Mouse (Mus musculus): ENCODE data around the gene Scml4. TPM values are rescaled to one million over a fixed set of nuclear protein-coding genes. Genes with fewer than 3 reads are reported as not detected.

Scml4 gene
- total RNA-seq, 2 experiments from 2014 or later: 7.7 to 8.4 TPM

DNA sequence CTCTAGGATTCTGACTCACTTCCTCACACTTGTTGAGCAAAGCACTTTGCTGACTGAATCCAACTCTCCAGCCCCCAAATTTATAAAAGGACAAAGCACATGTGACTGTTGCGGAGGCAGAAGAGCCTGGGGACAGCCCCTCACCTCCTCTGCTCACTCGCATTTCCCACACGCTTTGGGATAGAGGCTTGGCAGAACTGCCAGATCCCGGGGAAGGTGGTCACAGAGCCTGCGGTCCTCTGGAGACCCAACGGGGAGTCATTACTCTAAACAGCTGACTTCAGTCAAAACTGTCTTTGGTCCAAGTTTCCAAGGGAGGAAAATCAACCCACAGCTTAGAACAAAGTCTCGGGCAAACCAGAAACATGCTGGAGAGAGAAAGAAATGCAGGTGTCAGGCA, 79.5 kb downstream of the Scml4 start:
- intact Hi-C loops (cut with DNase I): no loop called here
- no peak for DNase-seq (ENCODE audit: extremely low spot score in 1 of 2, low spot score in 2 of 2)

DNA sequence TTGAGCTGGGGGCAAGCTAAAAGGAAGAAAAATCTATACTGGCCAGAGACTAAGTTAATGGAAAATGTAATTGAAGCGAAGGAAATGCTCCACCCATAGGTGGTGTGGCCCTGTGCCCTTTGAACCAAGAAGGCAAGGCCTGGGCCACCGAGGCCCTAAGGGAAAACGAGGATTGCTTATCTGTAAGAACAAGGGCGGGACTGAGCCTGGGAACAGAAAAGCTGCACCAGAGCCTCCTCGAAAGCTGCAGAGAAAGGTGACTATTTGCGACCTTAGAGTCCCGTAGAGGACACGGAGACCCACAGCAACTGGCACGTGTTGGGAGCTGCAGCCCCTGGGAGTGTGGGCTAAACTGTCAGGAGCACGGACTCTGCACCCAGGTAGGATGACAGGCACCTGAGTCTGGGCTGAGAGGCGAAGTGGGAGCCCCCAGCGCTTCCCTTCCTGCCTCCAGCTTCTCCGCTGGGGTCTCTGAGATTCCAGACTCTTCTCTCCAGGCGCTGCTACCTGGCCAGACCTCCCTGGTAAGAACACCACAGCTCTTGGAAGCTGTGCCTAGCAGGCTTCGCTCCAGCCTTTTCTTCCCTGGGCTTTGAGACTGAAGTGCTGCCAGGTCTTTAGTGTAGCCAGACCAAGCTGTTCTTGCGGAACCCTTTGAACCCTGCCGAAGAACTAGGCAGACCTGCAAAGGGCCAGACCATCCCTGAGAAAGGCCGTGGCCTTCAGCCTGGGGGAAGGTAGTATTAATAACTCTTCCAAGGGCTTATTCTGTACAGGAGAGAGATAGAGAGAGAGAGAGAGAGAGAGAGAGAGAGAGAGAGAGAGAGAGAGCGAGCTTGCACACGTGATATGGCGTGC, 80.3 kb downstream of the Scml4 start:
- intact Hi-C loops (cut with DNase I): no loop called here

DNA sequence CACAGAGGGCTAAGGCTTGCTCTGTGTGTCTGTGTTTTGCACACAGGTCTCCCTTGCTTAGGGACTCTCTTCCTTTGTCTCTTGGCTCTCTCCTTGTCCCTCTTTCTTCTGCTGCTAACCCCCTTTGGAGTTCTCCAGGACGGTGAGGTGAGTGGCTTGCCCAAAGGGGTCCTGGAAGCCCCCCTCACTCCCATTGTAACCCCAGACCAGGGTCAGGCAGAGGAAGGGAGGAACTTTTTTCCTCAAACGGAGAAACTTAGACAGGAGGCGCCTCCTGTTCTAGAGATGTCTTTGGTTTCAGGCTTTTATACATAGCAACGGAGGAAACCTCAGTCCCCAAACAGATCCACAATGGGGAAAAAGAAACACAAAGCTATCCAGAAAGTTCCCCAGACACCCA, 81.1 kb downstream of the Scml4 start:
- no peak for DNase-seq (ENCODE audit: extremely low spot score in 1 of 2, low spot score in 2 of 2)
- intact Hi-C loops (cut with DNase I): no loop called here

More for the DNA sequence above, 80.3 kb downstream of the Scml4 start:
- DNase-seq (ENCODE audit: extremely low spot score in 1 of 2, low spot score in 2 of 2): peak in 1 of 2 experiments; percentile 34

DNA sequence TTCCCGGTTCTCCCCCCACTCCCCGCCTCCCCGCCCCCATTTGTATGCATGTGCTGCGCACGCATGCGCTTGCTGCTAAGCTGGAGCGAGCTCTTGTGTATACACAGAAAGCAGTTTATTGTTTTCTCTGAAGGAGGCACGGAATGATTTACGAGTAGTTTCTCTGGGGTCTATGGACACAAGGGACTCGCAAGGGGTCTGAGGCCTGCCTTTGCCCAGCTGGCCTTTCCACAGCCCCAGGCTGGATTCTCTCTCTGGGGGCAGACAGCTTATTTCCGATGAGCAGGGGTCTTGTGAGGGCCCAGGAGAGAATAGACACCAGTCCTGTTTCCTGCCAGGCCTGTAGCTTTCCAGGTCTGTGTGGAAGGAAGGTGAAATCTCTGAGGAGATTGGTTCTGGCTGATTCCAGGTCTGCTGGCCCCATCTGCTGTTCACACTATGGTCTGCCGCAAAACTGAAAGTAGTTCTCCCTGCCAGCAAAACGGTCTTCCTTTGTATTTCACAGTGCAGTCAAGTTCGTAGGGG, 81.6 kb downstream of the Scml4 start:
- peak; percentile 59 to 69 for DNase-seq (ENCODE audit: extremely low spot score in 1 of 2, low spot score in 2 of 2)
- intact Hi-C loops (cut with DNase I): loop anchor here (2.0 kb wide), 1 partner anchor 99 kb away; no protein-coding TSS in a partner anchor

DNA sequence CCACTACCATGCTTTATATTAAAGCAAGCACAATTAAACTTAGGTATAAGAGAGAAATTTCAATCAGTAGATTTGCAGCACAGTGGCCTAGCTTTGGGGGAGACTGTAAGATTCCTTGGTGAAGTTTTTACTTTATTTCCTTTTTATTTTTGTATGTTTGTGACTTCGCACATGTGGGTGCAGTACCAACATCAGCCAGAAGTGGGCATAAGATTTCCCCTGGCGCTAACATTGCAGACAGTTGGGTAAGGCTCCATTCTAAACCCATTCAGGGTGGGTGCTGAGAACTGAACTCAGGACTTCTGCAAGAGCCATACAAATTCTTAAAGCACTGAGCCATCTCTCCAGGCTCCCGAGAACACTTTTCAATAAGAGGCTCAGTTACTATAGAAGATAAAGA, 82.1 kb downstream of the Scml4 start:
- intact Hi-C loops (cut with DNase I): loop anchor here (2.0 kb wide), 1 partner anchor 99 kb away; no protein-coding TSS in a partner anchor
- DNase-seq (ENCODE audit: extremely low spot score in 1 of 2, low spot score in 2 of 2): no peak

DNA sequence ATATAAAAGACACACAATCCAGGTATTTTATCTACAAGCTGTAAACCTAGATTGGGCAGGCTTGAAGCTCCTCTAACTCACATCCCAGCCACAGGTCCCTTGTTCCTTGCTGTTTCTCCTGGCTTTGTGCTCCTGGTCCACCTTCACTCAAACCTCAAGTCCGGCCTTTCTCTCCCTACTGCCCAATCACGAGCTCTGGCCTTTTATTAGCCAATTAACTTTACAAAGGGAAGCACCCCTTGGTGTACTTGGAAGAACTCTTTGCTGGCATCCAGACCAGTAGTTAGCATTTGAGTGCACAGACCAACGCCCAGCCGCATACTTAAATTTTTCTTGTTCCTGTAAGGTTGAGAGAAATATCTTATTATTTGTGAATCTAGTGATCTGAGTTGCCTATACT, 85.1 kb downstream of the Scml4 start:
- no peak for DNase-seq (ENCODE audit: extremely low spot score in 1 of 2, low spot score in 2 of 2)
- intact Hi-C loops (cut with DNase I): no loop called here

DNA sequence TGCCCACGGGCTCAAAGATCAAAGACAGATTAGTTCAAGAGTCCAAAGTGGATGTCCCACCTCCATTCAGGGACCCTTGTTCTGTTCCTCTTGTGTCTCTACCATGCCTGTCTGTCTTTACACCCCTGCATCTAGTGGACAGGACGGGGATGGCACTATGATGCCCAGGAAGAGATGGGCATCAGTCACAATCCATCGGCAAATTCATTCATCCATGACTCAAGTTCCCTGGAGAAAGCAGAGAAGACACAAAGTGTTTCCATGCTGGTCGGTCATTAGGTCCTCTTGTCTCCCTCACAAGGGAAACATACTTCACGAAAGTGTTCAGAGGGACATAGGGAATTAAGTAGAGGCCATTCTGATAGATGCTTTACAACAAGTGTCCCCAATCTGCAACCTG, 87.2 kb downstream of the Scml4 start:
- intact Hi-C loops (cut with DNase I): no loop called here
- no peak for DNase-seq (ENCODE audit: extremely low spot score in 1 of 2, low spot score in 2 of 2)

DNA sequence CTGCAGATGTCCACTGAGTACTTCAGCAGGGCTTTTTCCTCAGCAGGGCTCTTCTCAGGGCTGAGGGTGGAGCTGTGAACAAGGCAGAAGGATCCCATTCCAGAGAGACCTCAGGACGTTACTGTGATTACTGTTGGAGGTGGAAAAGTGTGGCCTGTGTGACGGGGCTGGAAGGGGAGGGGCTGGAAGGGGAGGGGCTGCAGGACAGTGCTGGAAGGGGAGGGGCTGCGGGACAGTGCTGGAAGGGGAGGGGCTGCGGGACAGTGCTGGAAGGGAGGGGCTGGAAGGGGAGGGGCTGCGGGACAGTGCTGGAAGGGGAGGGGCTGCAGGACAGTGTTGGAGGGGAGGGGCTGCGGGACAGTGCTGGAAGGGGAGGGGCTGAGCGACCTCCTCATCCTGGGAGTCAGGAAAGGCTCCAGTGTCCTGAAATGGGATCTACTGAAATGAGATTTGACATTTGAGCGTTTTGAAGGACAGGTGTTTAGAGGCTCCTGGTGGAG, 90.1 kb downstream of the Scml4 start:
- intact Hi-C loops (cut with DNase I): no loop called here
- DNase-seq (ENCODE audit: extremely low spot score in 1 of 2, low spot score in 2 of 2): peak in 1 of 2 experiments; percentile 43

DNA sequence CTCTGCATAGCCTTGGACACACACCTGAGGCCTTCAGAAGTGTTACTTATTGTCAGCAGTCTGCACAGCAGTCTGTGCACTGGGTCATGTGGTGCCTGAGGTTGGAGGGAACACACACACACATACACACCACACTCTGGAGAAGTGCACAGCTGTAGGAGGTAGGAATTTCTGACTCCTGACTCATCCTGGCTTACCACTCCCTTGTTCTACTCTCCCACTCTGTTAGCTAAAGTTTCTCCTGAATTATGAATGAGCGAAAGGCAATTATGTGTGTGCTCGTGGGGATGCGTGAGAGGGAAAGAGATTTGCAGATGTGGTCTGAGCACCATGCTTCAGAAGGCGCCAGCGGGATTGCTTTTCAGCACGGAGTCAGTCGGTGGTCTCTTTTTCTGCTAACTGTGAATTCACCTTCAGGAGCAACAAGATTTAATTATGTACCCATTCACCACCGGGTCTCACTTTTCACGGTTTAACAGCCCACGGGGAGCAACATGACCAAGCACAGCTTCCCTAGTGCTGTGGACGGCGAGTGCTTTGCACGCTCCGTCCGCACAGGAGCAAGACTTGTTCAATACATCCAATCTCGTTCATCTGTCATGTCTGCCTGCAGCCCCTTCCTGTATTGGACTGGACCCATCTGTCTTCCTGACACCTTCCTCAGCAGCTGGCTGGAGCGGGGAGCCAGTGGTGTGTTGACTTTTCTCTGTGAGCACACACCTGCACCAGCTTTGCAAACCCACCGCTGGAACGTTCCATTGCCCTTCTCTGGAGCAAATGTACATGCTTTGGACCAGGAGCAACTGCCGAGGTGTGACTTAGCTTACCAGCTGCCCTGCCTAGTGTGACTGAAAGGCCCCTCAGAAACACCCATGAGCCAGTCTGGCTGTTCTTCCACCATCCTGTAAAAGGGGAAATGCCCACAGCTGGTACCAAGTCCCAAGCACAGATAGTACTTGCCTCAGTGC, 91.2 kb downstream of the Scml4 start:
- intact Hi-C loops (cut with DNase I): no loop called here
- no peak for DNase-seq (ENCODE audit: extremely low spot score in 1 of 2, low spot score in 2 of 2)

DNA sequence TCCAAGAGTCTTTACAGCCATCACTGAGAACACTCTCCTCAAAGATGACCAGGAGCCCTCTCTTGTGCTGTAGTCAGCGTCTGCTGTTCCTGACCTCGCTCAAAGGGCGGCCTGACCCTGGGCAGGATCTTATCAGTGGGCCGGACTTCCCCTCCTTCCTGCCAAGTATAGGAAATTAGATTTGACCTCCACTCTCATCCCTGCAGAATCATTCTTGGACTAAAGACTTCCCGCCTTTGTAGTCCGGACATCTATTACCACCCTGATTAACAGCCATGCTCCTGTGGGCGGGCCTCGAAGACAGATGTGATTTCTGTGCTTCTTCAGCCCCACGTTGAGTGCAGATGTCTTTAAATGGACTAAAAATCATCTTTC, 91.9 kb downstream of the Scml4 start:
- no peak for DNase-seq (ENCODE audit: extremely low spot score in 1 of 2, low spot score in 2 of 2)
- intact Hi-C loops (cut with DNase I): no loop called here

DNA sequence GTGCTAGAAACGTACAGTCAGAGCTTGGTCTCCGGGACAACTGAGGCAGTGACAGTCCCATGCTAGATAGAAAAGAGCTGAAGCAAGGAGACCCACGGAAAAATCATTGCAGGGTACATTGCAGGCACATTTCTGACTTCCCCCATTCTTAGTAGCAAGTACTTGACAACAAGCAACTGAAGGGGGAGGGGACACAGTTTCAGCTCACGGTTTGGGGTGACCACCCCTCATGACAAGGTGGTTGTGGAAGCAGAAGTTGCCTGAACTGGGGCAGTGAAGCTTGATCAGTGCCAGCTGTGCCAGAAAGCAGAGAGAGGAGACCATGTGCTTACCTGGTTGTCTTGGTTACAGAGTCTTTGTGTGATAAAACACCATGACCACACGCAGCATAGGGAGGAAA, 93.4 kb downstream of the Scml4 start:
- intact Hi-C loops (cut with DNase I): no loop called here
- DNase-seq (ENCODE audit: extremely low spot score in 1 of 2, low spot score in 2 of 2): no peak

DNA sequence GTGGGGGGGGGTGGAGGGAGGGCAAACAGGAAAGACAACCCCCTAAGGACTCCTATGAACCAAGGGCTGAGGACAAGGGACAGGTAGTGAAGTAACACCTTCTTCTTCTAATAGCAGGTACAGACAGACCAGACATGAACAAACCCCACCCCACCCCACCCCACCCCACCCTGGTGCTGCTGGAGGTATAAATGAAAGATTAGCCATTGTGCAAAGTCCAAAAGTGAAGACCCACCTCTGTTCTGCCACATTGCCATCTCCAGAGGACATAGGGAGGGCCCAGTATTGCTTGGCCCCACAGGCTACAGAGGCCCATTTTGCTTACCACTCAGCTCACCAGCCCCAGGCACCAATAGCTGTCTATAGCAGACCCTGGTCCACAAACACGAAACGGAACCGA, 95.0 kb downstream of the Scml4 start:
- intact Hi-C loops (cut with DNase I): no loop called here
- no peak for DNase-seq (ENCODE audit: extremely low spot score in 1 of 2, low spot score in 2 of 2)

DNA sequence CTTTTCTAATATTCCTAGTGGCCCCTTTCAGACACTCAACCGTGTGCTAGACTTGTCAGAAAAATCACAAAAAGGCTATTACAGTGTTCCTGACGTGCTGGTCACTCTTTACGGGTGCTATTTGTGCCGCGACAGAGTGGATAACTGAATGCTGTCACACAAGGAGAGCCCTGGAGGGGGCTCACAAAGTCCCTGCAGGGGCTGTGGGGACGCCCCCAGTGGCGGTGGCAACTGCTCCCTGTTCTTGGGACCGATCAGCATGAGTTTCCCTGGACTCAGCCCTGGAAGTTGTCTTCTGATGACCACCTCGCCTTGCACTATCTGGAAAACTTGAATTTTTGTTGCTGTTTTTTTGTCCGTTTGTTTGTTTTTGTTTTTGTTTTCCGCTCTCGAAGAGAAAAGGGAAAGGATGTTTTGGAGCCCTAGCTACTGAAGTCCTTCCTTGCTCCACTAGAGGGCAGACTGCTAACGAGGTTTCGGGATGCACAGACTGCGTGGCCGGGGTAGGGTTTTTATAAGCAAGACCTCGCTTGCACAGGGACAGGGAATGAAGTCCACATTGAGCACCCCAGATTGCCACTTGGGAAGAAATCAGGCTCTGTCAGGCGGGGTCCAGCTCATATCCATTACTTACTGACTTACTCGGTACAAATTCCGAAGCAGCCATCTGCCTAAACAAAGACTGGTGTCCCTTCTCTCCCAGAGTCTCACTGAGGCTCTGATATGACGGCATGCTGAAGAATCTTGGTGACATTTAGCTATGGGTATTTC, 97.9 kb downstream of the Scml4 start:
- intact Hi-C loops (cut with DNase I): no loop called here
- peak; percentile 71 to 74 for DNase-seq (ENCODE audit: extremely low spot score in 1 of 2, low spot score in 2 of 2)

DNA sequence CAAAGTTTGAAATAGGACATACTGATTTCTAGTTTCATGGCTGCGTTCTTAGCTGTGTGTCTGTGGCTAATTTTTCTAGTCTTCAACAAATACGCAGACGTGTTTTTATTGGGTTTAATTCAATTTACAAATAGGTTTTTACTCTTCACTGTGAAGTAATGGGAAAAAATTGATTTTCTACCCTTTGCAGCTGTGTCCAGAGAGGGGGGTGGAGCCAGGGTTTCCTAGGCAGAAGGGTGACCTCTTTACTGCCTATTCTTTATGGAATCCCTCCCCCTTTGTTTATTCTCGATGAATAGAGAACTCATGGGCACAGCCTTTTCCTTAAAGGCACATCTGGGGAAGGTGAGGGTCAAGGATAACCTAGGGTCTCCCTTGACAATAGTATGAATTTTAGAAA, 98.5 kb downstream of the Scml4 start:
- DNase-seq (ENCODE audit: extremely low spot score in 1 of 2, low spot score in 2 of 2): no peak
- intact Hi-C loops (cut with DNase I): no loop called here

DNA sequence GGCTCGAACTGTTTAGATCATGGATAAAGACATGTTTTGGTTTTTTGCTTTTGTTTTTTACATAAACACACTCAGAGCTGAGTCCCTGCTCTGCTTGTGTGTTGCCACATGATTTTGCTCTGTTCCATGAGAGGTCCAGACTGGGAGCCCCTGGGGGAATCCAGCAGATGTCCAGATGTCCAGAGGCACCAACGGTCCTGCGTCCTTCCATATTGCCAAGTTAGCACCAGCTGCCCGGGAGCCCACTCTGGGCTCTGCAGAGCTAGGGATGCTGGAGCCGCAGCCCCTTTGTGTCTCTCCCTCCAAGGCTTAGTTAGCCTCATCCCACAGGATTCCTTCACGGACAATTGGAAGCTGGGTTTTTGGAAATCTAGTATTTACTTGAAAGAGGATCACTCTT, 101.6 kb downstream of the Scml4 start:
- intact Hi-C loops (cut with DNase I): loop anchor here (2.0 kb wide), 1 partner anchor 25 kb away; no protein-coding TSS in a partner anchor

DNA sequence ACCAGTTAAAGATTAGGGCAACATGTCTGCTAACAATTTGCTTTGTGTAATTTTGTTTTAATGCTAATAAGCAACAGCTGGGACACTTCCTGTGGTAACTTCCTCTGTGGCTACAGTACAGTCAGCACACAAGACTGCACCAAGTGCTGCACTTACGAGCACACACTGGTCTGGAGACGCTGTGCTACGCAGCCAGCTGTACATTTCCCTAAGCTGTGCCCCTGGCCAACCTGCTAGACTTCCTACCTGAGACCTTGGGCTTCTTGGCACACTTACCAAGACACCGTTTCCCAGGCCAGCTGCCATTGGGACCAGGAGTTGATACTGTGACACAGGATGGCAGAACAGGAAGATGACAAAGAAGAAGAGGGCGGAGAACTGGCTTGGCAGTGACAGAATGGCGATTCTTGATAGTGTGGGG, 102.0 kb downstream of the Scml4 start:
- DNase-seq (ENCODE audit: extremely low spot score in 1 of 2, low spot score in 2 of 2): no peak
- intact Hi-C loops (cut with DNase I): no loop called here

More for the DNA sequence above, 101.6 kb downstream of the Scml4 start:
- no peak for DNase-seq (ENCODE audit: extremely low spot score in 1 of 2, low spot score in 2 of 2)

DNA sequence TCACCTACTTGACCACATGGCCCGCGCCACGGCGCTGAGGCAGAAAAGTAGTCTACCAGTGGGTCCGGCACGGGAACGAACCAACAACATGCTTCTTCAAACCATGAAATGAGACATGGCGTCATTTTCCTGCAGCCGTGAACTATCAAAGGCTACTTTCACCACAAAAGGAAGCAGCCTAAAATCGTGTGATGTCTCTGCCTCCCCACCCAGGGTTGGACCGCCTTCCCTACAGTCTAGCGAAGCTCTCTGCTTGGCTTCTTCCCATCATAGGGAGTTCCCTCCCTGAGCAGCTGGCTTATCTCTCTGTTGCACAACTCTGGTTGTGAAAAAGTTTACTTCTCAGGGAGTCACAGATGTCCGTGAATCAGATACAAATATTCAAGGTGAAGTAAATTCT, 102.5 kb downstream of the Scml4 start:
- DNase-seq (ENCODE audit: extremely low spot score in 1 of 2, low spot score in 2 of 2): no peak
- intact Hi-C loops (cut with DNase I): no loop called here

DNA sequence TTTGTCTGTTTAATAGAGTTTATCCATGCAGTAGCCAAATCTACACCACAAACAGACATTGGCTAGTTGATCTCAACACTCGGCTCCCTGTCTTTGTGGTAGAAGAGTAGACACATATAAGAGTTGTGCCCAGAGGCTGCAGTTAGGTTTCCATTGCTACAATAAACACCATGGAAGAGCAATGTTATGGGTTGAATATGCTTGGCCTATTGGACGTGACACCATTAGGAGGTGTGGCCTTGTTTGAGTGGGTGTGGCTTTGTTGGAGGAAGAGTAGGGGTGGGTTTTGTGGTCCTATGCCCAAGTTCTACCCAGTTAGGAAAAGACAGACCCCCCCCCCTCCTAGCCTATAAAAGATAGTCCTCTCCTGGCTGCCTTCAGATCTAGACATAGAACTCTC, 102.9 kb downstream of the Scml4 start:
- intact Hi-C loops (cut with DNase I): no loop called here
- DNase-seq (ENCODE audit: extremely low spot score in 1 of 2, low spot score in 2 of 2): no peak

DNA sequence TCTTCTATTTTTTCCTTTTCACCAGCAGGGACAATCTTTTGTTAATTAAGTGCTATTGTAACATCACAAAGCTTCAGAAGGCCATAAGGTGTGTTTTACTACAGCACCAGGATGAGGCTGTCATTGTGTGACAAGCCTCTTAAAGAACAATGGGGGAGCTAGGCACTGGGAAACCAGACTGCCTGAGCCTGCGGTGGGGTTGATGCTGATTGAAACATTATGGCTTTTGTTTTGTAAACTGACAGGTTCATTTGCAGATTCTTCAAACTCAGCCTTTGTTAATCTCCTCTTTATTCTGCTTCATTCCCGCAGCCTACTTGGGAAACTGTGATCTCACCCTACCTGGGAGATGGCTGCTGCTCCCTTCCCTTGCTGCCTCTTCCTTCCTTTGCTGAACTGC, 108.2 kb downstream of the Scml4 start:
- DNase-seq (ENCODE audit: extremely low spot score in 1 of 2, low spot score in 2 of 2): no peak
- intact Hi-C loops (cut with DNase I): no loop called here

Data from left cerebral cortex, postnatal 10 days (tissue).